Mouse (Mus musculus) lung, postnatal 0 days (tissue): ENCODE data around the gene Btg2.

ENCODE experiments used
- CTCF ChIP-seq: IDR thresholded peaks from 2 replicates; pipeline ENCODE4 v1.5.1; 2016; ENCODE audit warnings: antibody characterized with exemption, mild to moderate bottlenecking
- EP300 ChIP-seq: IDR thresholded peaks from 2 replicates; pipeline ENCODE4 v1.6.1; 2016; ENCODE audit warnings: antibody characterized with exemption, mild to moderate bottlenecking, control low read depth

DNA sequence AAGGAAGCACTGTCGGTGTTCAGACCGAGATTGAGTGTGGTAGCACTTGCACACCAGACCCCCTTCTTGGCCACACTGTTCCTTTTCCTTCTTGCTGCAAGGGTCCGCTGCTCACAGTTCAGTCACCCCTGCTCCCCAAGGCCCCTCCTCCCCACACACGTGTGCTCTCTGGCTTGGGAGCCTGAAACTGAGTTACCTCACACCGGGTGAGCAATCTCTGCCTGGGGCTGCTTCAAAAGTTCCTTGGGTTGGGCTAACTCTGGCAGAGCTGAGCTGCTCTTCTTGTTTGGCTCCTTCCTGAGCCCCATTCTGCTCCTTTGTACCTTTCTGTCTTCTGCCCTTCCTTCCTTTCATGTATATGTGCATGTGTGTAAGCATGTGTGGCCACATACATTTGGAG lies 34.6 kb upstream of the Btg2 start:
- TF ChIP-seq CTCF, result no peak
- TF ChIP-seq EP300, result no peak
